Mouse (Mus musculus): ENCODE data around the gene D17H6S53E.

The D17H6S53E gene

DNA sequence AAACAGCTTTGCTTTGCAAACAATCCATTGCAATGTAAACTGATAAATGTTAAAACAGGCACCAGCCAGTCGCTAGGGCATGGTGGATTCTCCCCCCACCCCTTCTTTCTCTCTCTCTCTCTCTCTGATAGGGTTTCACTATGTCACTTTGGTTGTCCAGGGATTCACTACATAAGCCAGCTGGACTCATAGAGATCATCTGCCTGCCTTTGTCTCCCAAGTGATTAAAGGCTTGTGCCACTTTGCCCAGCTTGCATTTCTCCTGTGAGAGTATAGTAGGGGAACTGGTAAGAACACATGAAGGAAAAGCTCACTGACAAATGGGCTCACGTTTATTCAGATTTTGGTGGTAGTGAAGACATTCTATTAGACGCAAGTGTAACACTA, 6.0 kb downstream of the D17H6S53E start:
- DNase-seq (ENCODE audit: low read depth, low spot score): no peak

DNA sequence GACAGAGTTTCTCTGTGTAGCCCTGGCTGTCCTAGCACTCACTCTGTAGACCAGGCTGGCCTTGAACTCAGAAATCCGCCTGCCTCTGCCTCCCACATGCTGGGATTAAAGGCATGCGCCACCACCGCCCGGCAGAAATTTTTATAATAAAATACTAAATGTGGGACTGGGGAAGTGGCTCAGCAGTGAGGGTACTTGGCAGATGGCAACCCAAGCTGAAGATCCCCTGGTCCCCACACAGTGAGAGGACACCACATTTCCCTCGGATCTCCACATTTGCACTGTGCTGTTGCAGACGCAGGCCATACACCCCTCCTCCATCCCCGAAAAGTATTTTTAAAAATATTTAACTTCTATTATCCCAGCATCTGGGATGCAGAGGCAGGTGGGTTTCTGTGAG, 7.3 kb downstream of the D17H6S53E start:
- no peak for DNase-seq (ENCODE audit: low read depth, low spot score)

DNA sequence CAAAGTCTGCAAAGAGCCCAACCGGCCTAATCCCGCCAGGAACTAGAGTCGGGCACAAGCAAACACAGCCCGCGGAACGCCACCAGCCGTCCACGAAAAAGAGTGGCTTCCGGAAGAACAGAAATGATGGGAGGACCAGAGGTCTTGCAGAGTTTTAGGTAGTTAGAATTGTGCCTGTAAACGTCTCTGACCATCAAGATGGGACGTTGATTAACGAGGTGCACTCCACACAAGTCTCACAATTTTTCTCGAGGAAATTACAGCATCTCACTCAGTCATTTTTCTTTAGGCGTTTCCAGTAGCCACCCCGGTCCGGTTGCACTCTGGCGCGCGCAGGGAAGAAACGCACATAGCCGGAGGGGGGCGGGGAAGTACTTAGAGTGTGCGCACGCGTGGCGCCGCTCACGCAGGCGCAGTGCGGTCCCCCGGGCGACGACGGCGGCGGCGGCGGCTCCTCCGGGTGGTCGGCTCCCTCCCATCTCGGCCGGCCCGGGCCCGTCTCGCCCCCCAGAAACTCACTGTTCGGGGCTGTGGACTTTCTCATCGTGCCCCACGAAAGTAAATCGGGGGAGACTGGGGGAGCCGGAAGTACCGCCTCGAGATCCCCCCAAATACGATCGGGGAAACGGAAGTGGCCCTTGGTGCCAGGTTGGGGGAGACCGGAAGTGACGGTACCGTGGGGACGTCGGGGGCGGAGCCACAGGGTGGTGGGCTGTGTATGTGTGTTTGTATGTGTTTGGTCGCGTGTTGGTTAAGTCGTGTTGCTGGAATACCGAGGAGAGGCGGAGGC, 8.8 kb downstream of the D17H6S53E start, which contains the start of gene Bag6:
Bag6 (plus strand) TSS at position 378 of the 790 bp plus-strand sequence.
- peak; percentile 93 for DNase-seq (ENCODE audit: low read depth, low spot score)

DNA sequence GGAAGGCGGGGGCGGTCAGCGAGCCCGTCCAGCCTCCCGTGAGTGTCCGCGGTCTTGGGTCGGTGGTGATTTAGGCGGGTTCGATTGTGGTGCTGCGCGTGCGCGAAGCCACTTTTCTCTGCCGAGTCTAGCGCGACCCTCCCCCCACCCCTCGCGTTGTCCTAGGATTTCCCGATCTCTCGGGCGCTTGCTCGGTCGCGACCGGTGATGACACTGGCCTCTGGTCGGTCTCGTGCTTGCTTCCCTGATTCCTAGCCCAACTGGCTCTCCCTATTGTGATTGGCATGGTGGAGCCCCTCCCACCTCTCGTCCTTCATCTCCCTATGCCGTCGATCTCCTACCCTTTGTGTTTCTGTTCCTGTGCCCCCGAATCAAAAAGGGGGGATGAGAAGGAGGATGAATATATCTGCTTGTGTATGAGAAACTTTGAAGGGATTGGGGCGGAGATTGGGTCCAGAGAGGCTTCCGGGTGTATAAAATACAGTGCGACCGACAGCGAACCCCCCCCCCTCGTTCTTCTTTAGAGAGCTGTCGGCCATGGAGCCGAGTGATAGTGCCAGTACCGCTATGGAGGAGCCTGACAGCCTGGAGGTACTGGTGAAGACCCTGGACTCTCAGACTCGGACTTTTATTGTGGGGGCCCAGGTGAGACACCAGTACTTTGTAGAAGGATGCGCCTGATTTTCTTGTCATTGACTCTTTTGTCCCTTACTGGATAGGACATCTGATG, 9.6 kb downstream of the D17H6S53E start:
- no peak for DNase-seq (ENCODE audit: low read depth, low spot score)

DNA sequence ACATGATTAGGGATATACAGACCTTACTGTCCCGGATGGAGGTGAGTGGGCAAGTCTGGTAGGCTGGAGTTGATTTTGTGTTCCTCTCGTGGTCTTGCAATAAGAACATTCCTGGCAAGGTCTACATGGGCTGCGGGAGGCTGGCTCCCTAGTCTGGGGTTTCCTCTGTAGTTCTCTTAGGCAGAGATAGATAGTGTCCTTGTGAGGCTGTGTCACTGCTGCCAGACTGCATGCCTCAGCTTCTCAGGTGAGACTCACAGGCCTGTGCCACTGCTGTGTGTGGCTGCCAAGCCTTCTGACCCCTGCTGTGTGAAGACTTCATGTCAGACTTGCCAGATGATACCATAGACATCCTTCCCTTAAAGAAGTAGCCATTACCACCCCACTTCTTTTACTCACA, 13.1 kb downstream of the D17H6S53E start:
- no peak for DNase-seq (ENCODE audit: low read depth, low spot score)

DNA sequence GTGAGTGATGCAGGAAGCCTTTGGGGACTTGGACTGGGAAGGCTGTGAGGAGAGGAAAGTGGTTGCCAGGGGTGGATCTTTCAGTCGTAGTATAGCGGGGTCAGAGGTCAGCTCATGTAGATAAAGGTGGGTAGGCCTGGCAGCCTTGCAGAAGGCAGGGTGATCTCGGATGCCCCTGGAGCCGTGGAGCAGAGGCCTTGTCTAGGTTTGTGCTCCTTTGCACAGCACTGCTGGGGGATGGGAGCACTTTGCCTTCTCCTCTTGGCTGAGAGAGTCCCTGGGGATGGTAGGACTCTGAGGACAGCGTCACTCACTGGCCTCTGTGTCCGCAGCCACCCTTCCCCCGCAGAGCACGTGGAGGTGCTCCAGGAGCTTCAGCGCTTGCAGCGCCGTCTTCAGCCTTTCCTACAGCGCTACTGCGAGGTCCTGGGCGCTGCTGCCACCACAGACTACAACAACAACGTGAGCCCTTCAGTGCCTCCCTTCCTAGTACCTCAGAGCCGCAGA, 14.4 kb downstream of the D17H6S53E start:
- no peak for DNase-seq (ENCODE audit: low read depth, low spot score)

DNA sequence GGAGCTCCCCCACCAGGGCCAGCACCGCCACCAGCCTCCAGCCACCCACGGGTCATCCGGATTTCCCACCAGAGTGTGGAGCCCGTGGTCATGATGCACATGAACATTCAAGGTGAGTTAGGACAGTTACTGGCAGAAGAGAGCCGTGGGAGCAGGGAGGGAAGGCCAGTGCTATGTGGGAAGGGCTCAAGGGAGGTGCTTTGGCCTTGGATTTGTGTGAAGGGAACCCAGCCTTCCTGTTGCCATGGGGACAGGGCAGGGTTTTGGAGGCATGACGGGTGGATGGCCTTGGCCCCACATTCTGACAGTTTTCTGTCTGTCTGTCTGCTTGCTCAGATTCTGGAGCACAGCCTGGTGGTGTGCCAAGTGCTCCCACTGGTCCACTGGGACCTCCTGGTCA, 15.8 kb downstream of the D17H6S53E start:
- DNase-seq (ENCODE audit: low read depth, low spot score): no peak

DNA sequence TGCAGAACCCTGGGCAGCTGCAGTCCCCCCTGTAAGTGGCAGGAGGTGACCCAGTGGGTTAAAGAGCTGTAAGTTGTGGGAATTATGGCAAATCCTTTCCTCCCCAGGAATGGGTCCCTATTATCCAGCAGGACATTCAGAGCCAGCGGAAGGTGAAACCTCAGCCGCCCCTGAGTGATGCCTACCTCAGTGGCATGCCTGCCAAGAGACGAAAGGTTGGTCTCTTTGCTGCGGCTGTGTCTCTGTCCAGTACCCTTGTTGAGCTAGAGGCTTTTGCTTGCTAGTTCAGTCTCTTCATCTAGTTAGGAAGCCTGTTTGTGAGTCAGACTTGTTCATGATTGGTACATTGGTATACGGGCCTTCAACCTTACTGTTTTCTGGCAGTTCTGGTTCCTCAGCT, 20.0 kb downstream of the D17H6S53E start:
- no peak for DNase-seq (ENCODE audit: low read depth, low spot score)

DNA sequence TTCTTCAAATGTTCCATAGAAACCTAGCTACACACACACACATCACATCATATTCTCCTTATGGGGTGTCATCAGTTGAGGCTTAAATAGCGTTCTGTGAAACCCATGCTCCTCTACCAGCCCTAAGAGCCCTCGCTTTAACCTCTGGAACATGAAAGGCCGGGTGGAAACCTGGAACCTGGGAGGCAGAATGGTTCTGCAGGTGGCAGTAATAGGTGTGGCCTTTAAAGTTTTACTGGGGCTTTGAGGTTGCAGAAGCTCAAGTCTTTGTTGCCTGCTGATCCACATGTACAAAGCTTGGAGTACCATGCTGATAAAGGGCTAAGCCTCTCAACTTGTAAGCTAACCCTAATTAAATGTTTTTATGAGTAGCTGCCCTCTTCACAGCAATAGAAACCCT, 21.2 kb downstream of the D17H6S53E start:
- no peak for DNase-seq (ENCODE audit: low read depth, low spot score)

DNA sequence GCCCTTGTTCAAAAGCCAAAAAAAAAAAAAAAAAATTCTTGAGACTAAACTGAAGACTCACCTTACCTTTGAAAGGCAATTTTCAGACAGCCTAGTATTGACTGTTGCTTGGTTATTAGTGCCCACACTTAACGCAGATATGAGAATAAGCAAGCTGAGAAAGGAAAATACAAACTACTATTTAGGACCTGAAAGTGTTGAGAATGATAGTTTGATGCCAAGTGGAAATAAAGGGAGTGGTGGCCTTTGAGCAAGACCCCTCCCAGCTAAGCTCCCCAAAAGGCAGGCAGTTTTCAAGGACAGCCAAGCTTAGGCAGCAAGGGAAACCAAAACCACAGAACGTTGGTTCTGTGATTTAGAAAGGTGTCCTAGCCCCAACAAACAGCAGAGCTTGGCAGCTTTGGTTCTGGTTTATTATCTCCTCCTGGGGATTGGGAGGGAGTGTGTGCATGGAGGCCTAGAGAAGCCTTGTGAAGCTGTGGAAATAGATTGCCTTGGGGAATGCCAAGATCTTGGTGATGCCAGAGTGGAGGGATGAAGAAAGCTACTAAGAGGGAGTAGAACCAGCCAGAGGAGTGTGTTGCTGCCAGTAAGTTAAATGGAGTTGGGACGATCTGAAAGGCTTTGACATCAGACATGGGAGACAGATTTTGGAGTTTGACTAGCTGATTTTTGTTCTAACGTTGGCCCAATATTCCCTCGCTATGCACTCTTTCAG, 21.9 kb downstream of the D17H6S53E start:
- no peak for DNase-seq (ENCODE audit: low read depth, low spot score)

DNA sequence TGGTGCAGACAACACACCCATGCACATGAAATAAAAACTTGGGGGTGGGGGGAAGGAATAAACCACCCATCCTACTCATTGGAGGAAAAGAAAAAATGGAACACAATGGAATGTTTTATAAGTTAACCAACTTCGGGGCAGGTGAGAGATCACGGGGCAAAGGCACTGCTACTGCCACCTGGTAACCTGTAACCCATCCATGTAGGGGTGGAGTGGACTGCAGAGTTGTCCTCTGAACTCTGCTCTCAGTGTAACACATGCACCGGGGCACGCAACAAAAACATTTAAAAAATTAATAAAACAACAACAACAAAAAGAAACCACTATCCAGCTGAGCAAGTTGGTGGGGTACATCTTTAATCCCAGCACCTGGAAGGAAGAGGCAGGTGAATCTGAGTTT, 25.9 kb downstream of the D17H6S53E start:
- DNase-seq (ENCODE audit: low read depth, low spot score): no peak

DNA sequence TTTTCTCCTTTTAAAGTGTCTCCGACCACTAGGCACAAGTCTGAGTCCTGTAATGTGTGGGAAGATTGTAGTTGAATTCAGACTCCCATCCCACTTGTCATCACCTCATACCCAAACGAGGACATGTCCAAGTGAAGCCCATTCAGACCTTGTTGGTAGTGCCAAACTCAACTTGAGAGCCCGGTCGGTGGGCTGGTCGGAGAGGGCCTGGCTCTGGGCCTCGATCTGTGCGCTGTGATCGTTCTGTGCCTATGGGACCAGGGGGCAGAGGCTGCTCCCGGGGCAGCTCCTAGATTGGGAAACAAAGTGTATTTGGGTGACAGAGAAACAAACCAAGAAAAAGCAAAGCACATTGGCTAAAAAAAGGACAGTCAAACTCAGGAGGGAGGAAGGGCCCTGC, 26.9 kb downstream of the D17H6S53E start:
- no peak for DNase-seq (ENCODE audit: low read depth, low spot score)

DNA sequence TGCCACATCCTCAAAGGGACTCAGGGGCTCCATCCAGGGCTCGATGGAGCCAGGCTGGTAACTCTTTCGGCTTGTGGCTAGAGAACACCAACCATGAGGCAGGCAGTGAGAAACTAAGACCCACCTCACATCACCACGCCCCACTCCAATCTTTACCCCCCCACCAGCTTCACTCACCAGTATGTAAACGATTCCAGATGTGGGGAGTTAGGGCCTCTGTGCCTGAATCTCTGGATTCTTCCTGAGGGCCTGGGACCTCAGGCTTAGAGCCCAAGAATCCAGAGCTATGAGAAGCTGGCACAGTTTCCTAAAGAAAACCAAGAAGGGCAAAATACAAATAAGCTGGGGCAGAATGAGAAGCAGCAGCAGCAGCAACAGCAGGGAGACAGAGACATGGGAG, 27.8 kb downstream of the D17H6S53E start:
- DNase-seq (ENCODE audit: low read depth, low spot score): no peak

DNA sequence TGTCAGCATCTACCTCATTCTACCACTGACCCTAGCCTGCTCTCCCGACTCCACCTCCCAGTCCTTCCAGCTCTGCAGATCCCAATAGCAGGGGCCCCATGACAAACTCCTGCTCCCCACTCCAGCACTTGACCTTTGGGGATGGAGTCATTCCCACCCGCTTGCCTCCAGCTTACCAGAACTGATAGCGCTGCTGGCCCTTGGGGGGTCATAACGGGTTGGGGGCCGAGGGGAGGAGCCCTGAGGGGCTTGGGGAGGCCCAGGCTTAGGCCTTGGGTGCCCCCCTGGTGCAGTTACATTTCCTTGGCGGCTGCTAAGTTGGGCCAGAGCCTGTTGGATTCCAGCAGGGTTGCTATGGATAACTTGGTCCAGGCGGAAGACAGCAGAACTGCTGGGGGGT, 28.4 kb downstream of the D17H6S53E start:
- DNase-seq (ENCODE audit: low read depth, low spot score): no peak

DNA sequence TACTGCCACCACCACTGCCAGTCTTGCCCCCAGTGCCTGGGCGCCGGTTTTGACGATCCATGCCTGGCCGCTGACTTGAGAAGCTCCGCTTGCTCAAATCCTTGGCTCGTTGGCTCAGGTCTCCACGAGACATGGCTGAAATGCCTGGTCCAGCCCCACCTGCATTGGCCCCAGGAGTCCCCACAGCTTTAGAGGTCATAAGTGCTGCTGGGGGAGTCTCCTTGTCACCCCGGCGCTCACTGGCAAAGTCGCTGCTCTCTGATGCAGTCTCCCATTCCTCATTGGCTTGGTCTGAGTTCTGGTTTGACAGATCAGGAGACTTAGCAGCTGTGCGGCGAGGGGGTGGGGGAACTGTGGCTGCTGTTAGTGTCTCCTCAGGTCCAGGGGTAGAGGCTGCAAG, 29.3 kb downstream of the D17H6S53E start:
- no peak for DNase-seq (ENCODE audit: low read depth, low spot score)

DNA sequence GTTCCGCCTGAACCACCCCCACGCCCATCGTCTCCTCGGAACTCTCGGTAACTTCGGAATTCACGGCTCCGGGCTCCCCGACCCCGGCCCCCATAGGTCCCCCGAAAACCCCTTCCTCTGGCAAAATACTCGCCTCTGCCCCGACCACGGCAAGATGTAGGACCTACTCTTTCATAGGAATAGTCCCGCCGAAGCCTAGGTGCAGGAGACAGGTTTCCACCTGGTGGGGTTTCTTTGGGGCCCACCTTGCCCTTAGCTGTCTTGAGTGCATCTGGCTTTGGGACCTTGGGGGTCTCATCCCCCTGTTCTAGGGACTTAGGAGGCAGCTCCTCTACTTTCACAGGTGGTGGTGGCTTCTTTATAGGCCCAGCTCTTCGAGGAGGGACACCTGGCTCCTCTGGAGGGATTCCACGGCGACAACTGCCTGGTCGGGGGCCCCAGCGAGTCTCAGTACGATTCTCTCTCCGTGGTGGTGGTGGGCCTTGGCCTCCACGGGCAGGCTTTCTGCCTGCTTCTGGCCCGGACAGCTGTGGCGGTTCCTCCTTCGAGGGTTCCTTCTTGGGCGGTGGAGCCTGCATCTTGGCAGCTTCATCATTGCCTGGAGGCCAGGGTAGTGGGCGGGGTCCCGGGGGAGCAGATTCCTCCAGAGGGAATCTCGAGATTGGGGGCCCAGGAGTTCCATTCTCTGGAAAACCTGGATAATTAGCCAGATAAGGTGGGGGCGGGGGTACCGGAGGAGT, 30.5 kb downstream of the D17H6S53E start:
- no peak for DNase-seq (ENCODE audit: low read depth, low spot score)

DNA sequence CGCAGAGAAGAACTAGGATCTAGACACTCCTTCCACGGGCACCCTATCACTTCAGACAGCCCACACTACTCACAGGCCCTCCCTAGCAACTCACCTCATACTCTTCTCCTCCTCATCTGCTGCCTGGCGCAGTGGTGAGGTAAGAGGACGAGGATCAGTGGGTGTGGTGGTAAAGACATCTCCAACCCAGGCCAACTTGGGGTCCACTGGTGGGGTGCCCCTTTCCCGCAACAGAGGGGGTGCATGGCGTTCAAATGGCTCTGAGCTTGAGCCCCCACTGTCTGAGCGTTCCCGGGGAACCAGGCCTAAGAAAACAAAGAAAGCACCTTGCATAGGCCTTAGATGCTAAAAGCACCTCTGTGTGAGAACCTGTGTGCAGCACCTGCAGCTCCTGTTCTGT, 31.1 kb downstream of the D17H6S53E start:
- no peak for DNase-seq (ENCODE audit: low read depth, low spot score)

DNA sequence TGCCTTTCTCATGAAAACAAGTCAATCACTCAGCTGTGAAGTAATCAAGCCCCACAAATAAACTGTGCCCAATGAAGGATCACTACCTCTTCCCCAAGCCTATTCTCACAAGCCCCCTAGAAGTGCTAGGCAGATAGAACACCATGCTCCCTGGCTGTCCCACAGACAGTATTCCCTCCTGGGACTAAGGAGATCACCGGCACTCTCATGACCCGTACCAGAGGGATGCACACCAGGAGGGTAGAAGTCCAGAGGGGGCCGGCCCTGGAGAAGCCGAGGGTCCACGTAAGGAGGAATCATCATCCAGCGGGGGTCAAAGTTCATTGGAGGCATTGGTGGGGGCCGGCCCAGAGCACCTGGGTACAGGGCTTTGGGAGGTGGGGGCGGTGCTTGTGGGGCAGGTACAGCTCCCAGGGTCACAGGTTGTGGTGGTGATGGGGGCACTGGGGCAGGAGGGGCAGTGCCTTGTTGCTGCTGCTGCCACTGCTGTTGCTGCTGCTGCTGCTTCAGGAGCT, 31.5 kb downstream of the D17H6S53E start:
- DNase-seq (ENCODE audit: low read depth, low spot score): no peak

DNA sequence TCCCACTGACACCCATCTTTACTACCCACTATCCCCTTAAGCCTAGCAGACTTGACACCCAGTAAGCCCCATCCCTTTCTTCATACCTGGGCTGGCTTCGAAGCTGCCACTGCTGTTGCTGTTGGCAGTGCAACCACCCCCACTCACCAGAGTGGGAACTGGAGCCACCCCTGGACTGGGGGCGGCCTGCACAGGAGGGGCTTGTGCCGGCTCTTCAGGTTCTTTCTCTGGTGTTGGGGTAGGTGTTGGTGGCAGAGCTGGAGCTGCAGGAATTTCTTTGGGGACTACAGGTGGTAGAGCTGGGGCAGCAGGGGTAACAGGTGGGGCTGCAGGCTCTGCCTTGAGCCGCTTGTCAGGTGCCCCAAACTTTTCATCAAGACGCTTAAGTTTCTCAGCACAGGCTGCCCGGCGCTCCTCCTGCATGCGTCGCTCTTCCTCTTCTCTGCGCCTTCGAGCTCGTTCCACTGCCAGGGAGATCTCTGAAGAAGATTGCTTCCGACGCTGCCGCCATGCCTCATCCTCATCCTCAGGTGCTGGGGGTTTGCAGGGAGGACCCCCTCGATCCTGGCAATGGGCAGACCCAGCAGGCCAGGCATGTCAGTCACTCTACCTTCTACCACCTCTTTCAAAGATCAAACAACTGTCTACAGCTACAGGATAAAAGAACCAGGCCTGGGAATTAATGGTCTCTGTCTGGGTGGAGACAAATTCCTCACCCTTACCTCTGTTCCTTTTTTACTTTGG, 32.8 kb downstream of the D17H6S53E start:
- no peak for DNase-seq (ENCODE audit: low read depth, low spot score)

DNA sequence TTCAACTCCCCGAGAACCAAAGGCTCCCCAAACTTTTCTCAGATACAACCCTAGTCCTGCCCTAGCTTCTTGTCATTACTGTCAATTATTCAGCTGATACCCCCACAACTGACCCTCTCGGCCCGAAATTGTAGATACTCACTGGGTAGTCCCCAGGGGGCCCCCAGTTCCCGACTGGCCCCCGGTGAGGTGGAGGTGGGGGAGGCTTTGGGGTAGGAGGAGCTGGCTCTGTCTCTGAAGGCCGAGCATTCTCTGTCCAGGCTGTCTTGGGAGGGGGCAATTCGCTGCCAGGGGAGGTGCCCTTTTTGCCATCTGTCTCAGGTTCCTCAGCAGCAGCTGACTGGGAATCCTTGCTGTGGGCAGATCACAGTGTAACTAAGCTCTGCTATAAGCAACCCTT, 33.5 kb downstream of the D17H6S53E start:
- no peak for DNase-seq (ENCODE audit: low read depth, low spot score)

DNA sequence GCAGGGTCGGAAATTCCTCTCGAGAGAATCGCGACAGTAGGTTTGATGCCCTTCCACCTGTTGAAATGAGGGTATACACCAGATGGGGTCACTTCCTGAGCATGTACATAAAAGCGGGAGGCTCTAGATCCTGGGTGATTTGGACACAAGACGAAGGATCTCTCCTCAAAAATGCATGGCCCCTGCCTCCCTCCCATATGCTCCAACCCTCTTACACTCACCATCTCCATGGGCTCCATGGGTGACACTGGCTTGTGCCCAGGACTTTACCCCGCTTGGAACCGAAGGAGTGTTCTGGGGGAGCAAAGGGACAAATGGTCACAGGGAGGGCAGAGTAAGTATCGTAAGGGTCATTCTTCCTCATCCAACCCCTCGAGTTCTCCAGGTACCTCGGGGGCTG, 35.2 kb downstream of the D17H6S53E start:
- DNase-seq (ENCODE audit: low read depth, low spot score): no peak

All from retina, postnatal 7 days (tissue).